Mouse (Mus musculus): ENCODE data around the gene Fam189a1. TPM values are rescaled to one million over a fixed set of nuclear protein-coding genes. Genes with fewer than 3 reads are reported as not detected.

The Fam189a1 gene
- polyA plus RNA-seq, 1 experiment from 2014 or later: 3.6 TPM

DNA sequence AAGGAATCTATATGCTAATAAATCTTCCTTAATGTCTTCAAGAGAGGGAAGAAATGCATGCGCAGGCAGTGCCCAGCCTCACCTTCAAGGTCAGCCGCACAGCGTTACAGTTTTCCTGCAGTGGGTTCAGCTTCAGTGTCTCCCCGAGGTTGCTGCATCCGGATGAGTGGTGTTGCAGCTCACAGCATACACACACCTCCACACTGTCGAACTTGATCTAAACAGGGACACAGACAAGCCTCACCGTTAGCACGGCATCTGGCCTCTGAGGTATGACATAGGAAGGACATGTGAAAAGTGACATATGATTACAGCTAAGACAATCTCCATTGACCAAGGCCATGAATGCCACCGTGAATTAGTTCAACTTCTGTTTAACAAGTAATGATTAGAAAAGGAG is 336.7 kb downstream of the Fam189a1 start:
- ATAC-seq (ENCODE audit: low read depth) (no peak), DNase-seq (ENCODE audit: low spot score) (no peak)
- Histone ChIP-seq H3K36me3 (ENCODE audit: control insufficient read depth, insufficient read depth, low read length) (no peaks in the 10 kb centered on the region), H3K4me3 (ENCODE audit: low read depth, low read length) (no peak overlapping the region), H3K9ac (ENCODE audit: low read depth, low read length) (no peak overlapping the region), H3K4me1 (ENCODE audit: control insufficient read depth, insufficient read depth, low read length) (no peaks in the 10 kb centered on the region), H3K27ac (replicated peaks; ENCODE audit: low read depth, low read length) (no peak overlapping the region), H3K27me3 (replicated peaks; ENCODE audit: control insufficient read depth, insufficient read depth, low read length) (no peaks in the 10 kb centered on the region), H3K9me3 (ENCODE audit: control insufficient read depth, low read length) (no peaks in the 10 kb centered on the region), H3K4me2 (ENCODE audit: low read depth, low read length) (no peak overlapping the region)
- WGBS: 84% methylated on average over 9 of the region's 9 CpGs

GRCm38 (mm10) chr7:64808876-64809275 is 347.5 kb downstream of the Fam189a1 start:
- Histone ChIP-seq H3K4me3 (ENCODE audit: low read depth, low read length) (no peak overlapping the region), H3K4me2 (ENCODE audit: low read depth, low read length) (no peak overlapping the region), H3K27ac (replicated peaks; ENCODE audit: low read depth, low read length) (no peak overlapping the region), H3K9me3 (ENCODE audit: control insufficient read depth, low read length) (no peaks in the 10 kb centered on the region), H3K27me3 (replicated peaks; ENCODE audit: control insufficient read depth, insufficient read depth, low read length) (no peaks in the 10 kb centered on the region), H3K36me3 (ENCODE audit: control insufficient read depth, insufficient read depth, low read length) (no peaks in the 10 kb centered on the region), H3K4me1 (ENCODE audit: control insufficient read depth, insufficient read depth, low read length) (no peaks in the 10 kb centered on the region), H3K9ac (ENCODE audit: low read depth, low read length) (no peak overlapping the region)
- 79% methylated on average over 6 of the region's 6 CpGs for WGBS
- no peak for ATAC-seq (ENCODE audit: low read depth)
- DNase-seq (ENCODE audit: low spot score): no peak

- Histone ChIP-seq H3K9me3 (ENCODE audit: control insufficient read depth, low read length) (no peaks in the 10 kb centered on the region), H3K36me3 (ENCODE audit: control insufficient read depth, insufficient read depth, low read length) (no peaks in the 10 kb centered on the region), H3K4me2 (ENCODE audit: low read depth, low read length) (no peak overlapping the region), H3K27ac (replicated peaks; ENCODE audit: low read depth, low read length) (no peak overlapping the region), H3K27me3 (replicated peaks; ENCODE audit: control insufficient read depth, insufficient read depth, low read length) (no peaks in the 10 kb centered on the region), H3K4me1 (ENCODE audit: control insufficient read depth, insufficient read depth, low read length) (no peaks in the 10 kb centered on the region), H3K9ac (ENCODE audit: low read depth, low read length) (no peak overlapping the region), H3K4me3 (ENCODE audit: low read depth, low read length) (no peak overlapping the region)
- DNase-seq (ENCODE audit: low spot score) (no peak), ATAC-seq (ENCODE audit: low read depth) (no peak)
- 60% methylated on average over 8 of the region's 8 CpGs for WGBS
Measured at GRCm38 (mm10) chr7:64805100-64805499, 351.3 kb downstream of the Fam189a1 start.

DNA sequence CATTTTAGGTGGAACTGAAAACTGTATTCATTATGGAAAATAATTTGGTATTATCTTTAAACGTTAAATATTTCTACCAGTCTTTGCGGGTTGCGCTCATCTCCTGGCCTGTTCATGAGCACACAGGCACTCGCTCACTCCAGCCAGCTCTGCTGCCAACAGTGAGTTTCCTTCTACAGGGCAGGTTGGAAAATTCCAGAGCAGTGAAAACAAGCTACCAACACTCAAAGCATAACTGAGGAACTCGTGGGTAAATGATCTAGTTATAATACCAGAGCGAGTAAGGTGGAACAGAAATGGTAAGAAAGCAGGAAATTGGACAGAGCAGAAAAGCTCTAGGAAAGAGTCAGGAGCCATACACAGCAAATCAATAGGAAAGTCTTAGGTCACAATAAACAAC is 360.8 kb downstream of the Fam189a1 start:
- H3K4me3 ChIP-seq (ENCODE audit: low read depth, low read length): no peak overlapping the region
- no peak overlapping the region for H3K4me2 ChIP-seq (ENCODE audit: low read depth, low read length)
- WGBS: 69% methylated on average over 6 of the region's 6 CpGs
- ATAC-seq (ENCODE audit: low read depth): no peak
- no peaks in the 10 kb centered on the region for H3K9me3 ChIP-seq (ENCODE audit: control insufficient read depth, low read length)
- H3K27ac ChIP-seq (replicated peaks; ENCODE audit: low read depth, low read length): no peak overlapping the region
- DNase-seq (ENCODE audit: low spot score): no peak
- H3K36me3 ChIP-seq (ENCODE audit: control insufficient read depth, insufficient read depth, low read length): no peaks in the 10 kb centered on the region
- H3K27me3 ChIP-seq (replicated peaks; ENCODE audit: control insufficient read depth, insufficient read depth, low read length): no peaks in the 10 kb centered on the region
- no peak overlapping the region for H3K9ac ChIP-seq (ENCODE audit: low read depth, low read length)
- H3K4me1 ChIP-seq (ENCODE audit: control insufficient read depth, insufficient read depth, low read length): peaks cover 4% of the 10 kb centered on the region

DNA sequence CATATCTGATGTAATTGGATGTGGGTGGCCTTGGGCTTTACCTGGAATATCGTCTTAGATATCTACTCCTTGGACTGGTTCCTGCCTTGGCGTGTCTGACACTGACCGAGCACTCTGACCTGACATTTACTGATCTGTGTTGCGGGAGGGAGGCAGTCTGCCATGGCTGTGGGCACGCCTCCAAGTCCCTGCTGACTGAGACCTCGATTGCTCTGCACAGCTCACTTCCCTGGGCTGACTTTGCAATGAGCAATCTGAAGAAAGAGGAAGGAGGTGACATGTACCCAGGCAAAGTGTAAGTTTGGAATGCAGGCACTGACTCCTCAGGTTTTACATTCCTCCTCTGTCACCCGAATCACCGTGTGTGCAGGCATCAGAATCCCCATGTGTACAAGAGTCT is 364.3 kb downstream of the Fam189a1 start:
- no peak overlapping the region for H3K4me2 ChIP-seq (ENCODE audit: low read depth, low read length)
- H3K27me3 ChIP-seq (replicated peaks; ENCODE audit: control insufficient read depth, insufficient read depth, low read length): no peaks in the 10 kb centered on the region
- no peak overlapping the region for H3K4me3 ChIP-seq (ENCODE audit: low read depth, low read length)
- DNase-seq (ENCODE audit: low spot score) (no peak), ATAC-seq (ENCODE audit: low read depth) (no peak)
- no peak overlapping the region for H3K27ac ChIP-seq (replicated peaks; ENCODE audit: low read depth, low read length)
- WGBS: 53% methylated on average over 8 of the region's 8 CpGs
- H3K4me1 ChIP-seq (ENCODE audit: control insufficient read depth, insufficient read depth, low read length): peaks cover 4% of the 10 kb centered on the region
- no peak overlapping the region for H3K9ac ChIP-seq (ENCODE audit: low read depth, low read length)
- no peaks in the 10 kb centered on the region for H3K36me3 ChIP-seq (ENCODE audit: control insufficient read depth, insufficient read depth, low read length)
- no peaks in the 10 kb centered on the region for H3K9me3 ChIP-seq (ENCODE audit: control insufficient read depth, low read length)

DNA sequence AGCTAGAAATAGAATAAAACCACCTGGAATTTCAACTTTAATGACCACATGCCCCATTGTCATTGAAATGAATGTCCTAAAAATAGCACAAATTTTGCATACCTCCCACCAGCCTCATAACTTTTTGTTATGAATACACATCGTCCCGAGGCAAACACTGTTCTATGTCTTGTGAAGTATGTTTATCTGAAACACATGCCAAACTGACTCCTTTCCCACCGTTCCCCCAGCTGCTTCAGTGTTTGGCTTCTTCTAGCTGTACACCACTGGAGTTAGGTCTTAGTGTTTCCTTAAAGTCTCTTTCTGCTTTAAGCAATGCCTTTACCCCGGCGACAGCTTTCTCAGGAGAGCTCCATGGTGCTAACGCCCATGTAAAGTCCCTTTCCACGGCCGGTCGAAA is 365.2 kb downstream of the Fam189a1 start:
- H3K9me3 ChIP-seq (ENCODE audit: control insufficient read depth, low read length): no peaks in the 10 kb centered on the region
- H3K27ac ChIP-seq (replicated peaks; ENCODE audit: low read depth, low read length): no peak overlapping the region; the same call in 1 of the 2 replicates
- no peak overlapping the region for H3K4me2 ChIP-seq (ENCODE audit: low read depth, low read length)
- DNase-seq (ENCODE audit: low spot score): peak; percentile 29
- H3K4me1 ChIP-seq (ENCODE audit: control insufficient read depth, insufficient read depth, low read length): peaks cover 4% of the 10 kb centered on the region
- ATAC-seq (ENCODE audit: low read depth): no peak
- H3K4me3 ChIP-seq (ENCODE audit: low read depth, low read length): no peak overlapping the region
- H3K27me3 ChIP-seq (replicated peaks; ENCODE audit: control insufficient read depth, insufficient read depth, low read length): no peaks in the 10 kb centered on the region
- 59% methylated on average over 9 of the region's 9 CpGs for WGBS
- no peaks in the 10 kb centered on the region for H3K36me3 ChIP-seq (ENCODE audit: control insufficient read depth, insufficient read depth, low read length)
- no peak overlapping the region for H3K9ac ChIP-seq (ENCODE audit: low read depth, low read length)

- ATAC-seq (ENCODE audit: low read depth): no peak
- Histone ChIP-seq H3K4me3 (ENCODE audit: low read depth, low read length) (no peak overlapping the region), H3K4me2 (ENCODE audit: low read depth, low read length) (no peak overlapping the region), H3K9ac (ENCODE audit: low read depth, low read length) (no peak overlapping the region), H3K27me3 (replicated peaks; ENCODE audit: control insufficient read depth, insufficient read depth, low read length) (no peaks in the 10 kb centered on the region), H3K9me3 (ENCODE audit: control insufficient read depth, low read length) (no peaks in the 10 kb centered on the region), H3K36me3 (ENCODE audit: control insufficient read depth, insufficient read depth, low read length) (no peaks in the 10 kb centered on the region), H3K27ac (replicated peaks; ENCODE audit: low read depth, low read length) (no peak overlapping the region), H3K4me1 (ENCODE audit: control insufficient read depth, insufficient read depth, low read length) (no peaks in the 10 kb centered on the region)
- no peak for DNase-seq (ENCODE audit: low spot score)
- 36% methylated on average over 3 of the region's 3 CpGs for WGBS
Measured at GRCm38 (mm10) chr7:64785040-64785439, 371.3 kb downstream of the Fam189a1 start.

- DNase-seq (ENCODE audit: low spot score) (no peak), ATAC-seq (ENCODE audit: low read depth) (no peak)
- no peak overlapping the region for H3K9ac ChIP-seq (ENCODE audit: low read depth, low read length)
- no peaks in the 10 kb centered on the region for H3K4me1 ChIP-seq (ENCODE audit: control insufficient read depth, insufficient read depth, low read length)
- H3K27me3 ChIP-seq (replicated peaks; ENCODE audit: control insufficient read depth, insufficient read depth, low read length): no peaks in the 10 kb centered on the region
- H3K36me3 ChIP-seq (ENCODE audit: control insufficient read depth, insufficient read depth, low read length): no peaks in the 10 kb centered on the region
- H3K27ac ChIP-seq (replicated peaks; ENCODE audit: low read depth, low read length): no peak overlapping the region
- no peak overlapping the region for H3K4me3 ChIP-seq (ENCODE audit: low read depth, low read length)
- H3K4me2 ChIP-seq (ENCODE audit: low read depth, low read length): no peak overlapping the region
- no peaks in the 10 kb centered on the region for H3K9me3 ChIP-seq (ENCODE audit: control insufficient read depth, low read length)
- 70% methylated on average over 4 of the region's 4 CpGs for WGBS
Measured at GRCm38 (mm10) chr7:64779501-64779900, 376.9 kb downstream of the Fam189a1 start.

GRCm38 (mm10) chr7:64776708-64777489 is 379.5 kb downstream of the Fam189a1 start:
- ATAC-seq (ENCODE audit: low read depth) (no peak), DNase-seq (ENCODE audit: low spot score) (no peak)
- 82% methylated on average over 13 of the region's 13 CpGs for WGBS

More at GRCm38 (mm10) chr7:64776708-64777489, 379.5 kb downstream of the Fam189a1 start:
- Histone ChIP-seq H3K36me3 (ENCODE audit: control insufficient read depth, insufficient read depth, low read length) (no peaks in the 10 kb centered on the region), H3K4me1 (ENCODE audit: control insufficient read depth, insufficient read depth, low read length) (no peaks in the 10 kb centered on the region), H3K9ac (ENCODE audit: low read depth, low read length) (no peak overlapping the region), H3K27ac (replicated peaks; ENCODE audit: low read depth, low read length) (no peak overlapping the region), H3K27me3 (replicated peaks; ENCODE audit: control insufficient read depth, insufficient read depth, low read length) (no peaks in the 10 kb centered on the region), H3K9me3 (ENCODE audit: control insufficient read depth, low read length) (no peaks in the 10 kb centered on the region), H3K4me2 (ENCODE audit: low read depth, low read length) (no peak overlapping the region), H3K4me3 (ENCODE audit: low read depth, low read length) (no peak overlapping the region)
